Mouse (Mus musculus) cerebellum, adult 9-11 months (tissue): ENCODE data around the gene Cacnb3.
A peak's percentile ranks its signal among the peaks of the same experiment; 100 is the strongest.
"Not testable (repeated sequence)": the region's sequence is repeated elsewhere in the genome, so short reads cannot be mapped to it uniquely, and the experiment has no call there.

Source experiments
- DNase-seq: peaks from one replicate; pipeline ENCODE4 v3.0.0; 2022

Gene Cacnb3

DNA sequence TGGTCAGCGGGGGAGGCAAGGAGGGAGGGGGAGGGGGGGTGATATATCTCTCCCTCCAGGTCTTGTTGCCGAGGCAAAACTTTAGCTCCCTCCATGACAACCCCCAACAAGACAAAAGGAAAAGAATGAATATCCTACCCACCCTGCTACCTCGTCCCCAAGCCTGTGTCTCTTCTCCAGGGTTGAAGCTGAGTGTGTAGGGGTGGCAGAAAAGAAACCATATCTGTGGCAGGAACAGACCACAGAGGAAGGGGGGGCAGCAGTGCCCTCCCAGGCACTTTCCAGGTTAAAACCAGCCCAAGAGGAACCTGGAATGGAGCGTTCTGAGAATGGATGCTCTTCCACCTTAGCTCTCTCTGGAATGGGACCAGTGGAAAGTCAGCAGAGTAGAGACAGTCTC is at the start of gene Cacnb3:
Gene Cacnb3, plus strand, starts transcription at position 301 of the 400 bp plus-strand sequence.
- DNase-seq, result no peak

DNA sequence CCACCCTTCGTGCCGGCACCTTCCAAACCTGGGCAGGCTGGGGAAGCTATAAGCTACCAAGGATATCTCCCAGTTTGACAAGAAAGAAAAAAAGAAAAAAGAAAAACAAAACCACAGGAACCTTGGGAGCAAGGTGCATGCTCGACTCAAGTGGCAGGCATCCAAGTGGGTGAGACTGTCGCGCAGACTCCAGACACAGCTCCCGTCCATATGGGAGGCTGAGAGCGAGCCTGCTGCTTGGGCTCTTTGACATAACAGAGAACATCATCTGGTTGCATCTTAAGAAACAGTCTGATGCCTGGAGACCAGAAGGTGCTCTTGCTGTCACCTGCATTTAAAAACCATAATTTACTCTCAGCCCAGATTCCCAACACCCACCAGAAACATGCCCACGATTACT is 48.2 kb upstream of the Cacnb3 start:
- DNase-seq, result no peak

DNA sequence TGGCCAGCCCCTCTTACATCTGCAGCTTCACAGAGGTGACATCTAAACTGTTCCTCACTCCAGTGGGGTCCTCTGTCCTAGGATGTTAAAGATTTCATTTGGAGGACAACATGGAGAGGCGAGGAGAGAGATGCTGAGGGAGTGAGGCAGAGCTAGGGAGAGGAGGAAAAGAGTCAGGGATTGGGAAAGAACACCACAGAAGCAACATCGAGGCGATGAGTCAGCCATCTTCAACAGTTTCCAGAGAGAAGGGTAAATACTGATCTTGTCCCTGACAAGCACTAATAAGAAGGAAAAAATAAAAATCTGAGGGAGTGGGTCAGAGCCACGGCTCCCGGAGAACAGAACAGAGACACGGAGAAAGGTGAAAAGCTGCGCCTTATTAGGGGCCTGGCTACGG is 47.6 kb upstream of the Cacnb3 start:
- no peak for DNase-seq

DNA sequence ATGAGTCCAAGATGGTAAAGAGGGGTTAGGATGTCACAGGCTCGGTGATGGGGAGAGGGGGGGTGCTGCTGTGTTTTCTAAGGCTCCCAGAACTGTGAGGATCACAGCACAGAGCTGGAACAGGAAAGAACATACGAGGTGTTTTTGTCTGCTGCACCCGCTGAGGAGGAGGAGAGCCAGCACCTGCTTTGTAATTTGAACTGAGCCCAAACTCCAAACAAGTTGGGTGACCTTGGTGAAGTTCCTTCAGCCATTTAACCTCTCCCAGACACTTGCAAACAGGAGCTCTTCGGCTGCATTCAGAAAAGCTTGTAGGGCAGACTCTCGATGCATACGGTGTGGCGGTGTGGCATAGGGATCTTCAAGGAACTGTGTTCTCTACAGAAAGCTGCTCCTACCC is 45.2 kb upstream of the Cacnb3 start:
- DNase-seq, result no peak

DNA sequence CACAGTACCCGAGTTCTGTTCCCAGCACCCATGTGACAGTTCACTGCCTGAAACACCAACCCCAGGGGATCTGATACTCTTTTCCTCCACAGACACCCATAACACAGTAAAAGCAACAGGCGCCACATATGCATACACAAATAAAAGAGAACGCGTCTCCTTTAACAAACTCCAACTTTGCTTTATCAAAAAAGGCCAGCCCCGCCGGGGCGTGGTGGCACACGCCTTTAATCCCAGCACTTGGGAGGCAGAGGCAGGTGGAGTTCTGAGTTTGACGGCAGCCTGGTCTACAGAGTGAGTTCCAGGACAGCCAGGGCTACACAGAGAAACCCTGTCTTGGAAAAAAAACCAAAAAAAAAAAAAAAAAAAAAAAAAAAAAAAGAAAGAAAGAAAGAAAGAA is 44.5 kb upstream of the Cacnb3 start:
- DNase-seq, result not testable (repeated sequence)

DNA sequence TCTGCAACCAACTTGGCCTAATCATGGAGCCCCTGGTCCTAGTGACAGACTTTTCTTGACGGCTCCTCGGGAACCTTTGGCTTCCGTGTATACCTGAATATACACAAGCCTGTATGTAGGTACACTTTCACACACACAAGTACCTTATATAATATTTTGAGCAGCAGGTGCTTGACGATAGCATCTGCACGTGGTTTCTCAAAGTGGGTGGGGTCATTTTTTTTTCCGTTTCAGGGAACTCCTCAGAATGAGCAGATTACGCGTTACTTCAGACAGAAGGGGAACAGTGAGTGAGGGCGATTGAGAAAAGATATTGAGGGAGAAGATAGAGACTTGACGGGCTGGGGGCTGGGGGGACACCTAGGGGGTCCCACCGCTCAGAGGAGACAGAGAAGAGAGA is 42.9 kb upstream of the Cacnb3 start:
- DNase-seq, result no peak

DNA sequence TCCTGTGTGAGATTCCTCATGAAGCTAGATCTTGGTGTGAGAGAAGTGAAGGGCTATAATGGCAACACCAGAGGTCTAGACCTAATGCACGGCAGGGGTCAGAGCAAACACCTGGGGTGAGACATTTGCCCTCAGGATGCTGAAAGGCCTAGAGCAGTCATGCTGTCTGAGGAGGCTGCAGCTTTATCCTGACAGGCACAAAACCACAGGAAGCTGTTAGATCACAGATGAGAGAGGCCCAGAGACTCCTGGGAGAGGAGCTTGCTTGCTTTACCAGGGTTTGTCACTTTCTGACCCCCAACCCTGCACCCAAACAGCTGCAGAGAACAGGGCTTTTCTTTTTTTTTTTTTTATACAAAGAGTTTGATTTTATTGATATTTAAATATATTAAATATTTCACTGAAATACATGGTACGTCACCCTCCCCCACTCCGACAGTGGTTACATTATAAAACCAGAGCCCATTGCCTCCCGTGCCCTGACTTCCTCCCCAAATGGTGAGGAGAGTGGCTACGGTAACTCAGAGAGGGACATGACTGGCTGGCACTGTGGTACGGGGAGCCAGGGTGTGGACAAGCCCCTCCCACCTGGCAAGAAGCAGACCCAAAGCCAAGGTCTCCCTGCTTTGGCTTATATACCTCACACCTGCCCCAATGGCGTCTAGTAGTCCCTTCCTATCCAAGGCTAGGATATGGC is 40.9 kb upstream of the Cacnb3 start:
- DNase-seq, result no peak

DNA sequence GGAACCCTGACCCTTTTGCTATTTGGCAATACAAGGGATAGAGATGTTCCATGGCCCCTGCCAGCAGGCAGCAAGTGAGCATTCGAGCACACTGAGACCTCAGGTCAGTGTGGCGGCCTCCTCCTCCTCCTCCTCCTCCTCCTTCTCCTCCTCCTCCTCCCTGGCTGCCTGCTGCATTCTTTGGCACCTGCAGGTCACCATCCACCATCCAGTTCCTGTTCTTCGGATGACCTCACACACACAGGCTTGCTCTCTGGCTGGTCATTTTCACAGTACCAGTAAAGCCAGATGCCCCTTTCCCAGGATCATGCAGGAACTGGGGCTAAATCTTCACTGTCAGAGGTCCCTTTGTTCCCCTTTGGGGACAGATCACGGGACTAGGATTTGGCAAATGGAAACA is 39.2 kb upstream of the Cacnb3 start:
- DNase-seq, result no peak

DNA sequence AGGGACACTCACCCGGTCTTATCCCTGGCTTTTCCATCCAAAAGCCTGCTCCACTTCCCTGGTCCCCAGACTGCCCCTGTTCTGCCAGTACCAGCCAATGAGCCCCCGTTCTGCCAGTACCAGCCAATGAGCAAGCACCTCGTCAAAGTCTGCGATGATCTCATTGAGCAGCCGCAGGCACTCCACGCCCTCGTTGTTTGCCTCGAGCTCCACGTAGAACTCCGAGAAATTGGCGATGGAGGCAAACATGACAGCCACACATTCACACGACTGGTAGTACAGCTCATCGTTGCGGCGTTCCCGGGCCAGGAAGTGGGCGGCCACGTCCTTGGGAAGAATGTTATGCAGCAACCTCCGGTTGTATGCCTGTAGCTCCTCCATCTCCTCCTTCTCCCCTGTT is 36.4 kb upstream of the Cacnb3 start:
- no peak for DNase-seq

DNA sequence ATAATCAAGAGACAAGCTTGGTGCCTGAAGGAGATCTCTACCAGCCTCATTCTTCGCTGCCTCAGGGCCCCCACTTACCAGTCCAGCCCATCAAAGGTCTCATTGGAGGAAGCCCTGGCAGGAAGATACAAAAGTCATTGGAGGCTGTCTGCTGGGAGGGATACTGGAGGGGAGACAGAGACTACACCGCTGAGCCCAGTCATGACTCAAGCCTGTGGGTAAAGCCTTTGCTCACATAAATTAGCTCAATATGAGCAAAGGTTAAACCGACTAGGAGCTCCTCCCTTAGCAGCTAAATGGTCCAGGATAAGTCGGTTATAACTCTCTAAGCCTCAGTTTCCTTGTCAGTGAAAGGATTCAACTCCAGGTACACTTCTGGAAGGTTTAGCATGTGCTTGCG is 35.6 kb upstream of the Cacnb3 start:
- DNase-seq, result no peak

DNA sequence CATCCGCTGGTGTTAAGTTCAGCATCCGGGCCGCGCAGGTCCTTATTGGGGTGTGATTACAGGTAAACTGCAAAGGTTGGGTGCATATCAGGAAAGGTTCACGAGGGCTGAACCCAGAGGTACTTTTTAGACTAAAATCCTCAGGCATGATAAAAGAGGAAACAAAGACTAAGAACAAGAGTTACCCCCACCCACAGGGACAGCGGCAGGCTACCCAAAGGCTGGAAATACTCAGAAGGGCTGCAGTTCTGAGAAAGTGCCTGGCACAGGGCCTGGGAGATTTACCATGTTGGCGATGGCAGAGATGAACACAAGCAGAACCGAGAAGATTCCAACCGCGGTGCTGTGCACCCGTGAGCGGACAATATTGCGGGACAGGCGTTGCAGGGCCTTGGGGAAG is 34.0 kb upstream of the Cacnb3 start:
- no peak for DNase-seq

DNA sequence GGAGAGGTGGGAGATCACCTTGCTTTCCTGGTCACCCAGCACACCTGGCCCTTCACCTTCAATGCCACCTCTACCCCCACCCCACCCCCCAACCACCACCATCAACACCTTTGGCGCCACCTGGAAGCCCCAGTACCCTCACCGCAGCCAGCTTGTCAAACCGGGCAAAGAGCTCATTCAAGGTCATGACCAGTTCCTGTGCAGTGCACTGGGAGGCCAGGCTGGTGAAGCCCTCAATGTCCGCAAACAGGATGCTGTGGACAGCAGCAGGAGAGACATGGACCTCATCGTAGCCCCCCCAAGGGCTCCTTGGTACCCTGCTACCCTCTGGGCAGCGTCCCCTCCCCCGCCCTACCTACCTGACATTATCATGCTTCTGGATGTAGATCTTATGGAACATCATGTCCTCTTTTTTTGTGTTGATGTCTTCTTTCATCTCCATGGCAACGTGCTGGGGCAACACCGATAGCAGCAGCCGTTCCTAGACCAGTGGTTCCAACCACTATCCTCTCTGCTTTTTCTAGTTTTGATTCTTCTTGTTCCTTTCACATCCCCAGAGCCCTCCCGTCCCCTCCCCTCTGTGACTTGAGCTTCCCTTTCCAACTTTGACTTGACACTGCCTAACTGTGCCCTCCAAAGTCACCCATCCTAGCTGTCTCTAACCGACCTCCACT is 30.5 kb upstream of the Cacnb3 start:
- no peak for DNase-seq

DNA sequence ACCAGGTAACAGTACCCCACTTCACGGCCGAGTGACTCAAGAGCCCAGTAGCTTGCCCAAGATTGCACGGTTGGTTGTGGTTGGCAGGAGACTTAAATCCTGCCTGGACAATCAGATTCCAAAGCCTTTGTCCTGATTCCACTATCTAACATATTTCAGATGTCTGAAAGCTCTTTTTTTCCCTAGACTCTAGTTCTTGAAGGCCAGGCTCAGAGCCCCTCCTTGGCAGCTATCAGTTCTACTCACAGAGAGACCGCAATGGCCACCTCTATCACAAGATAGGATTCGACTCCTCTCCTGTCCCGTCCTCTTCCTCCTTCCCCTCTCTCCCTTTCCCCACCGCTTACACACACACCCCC is 28.8 kb upstream of the Cacnb3 start:
- DNase-seq, result no peak

DNA sequence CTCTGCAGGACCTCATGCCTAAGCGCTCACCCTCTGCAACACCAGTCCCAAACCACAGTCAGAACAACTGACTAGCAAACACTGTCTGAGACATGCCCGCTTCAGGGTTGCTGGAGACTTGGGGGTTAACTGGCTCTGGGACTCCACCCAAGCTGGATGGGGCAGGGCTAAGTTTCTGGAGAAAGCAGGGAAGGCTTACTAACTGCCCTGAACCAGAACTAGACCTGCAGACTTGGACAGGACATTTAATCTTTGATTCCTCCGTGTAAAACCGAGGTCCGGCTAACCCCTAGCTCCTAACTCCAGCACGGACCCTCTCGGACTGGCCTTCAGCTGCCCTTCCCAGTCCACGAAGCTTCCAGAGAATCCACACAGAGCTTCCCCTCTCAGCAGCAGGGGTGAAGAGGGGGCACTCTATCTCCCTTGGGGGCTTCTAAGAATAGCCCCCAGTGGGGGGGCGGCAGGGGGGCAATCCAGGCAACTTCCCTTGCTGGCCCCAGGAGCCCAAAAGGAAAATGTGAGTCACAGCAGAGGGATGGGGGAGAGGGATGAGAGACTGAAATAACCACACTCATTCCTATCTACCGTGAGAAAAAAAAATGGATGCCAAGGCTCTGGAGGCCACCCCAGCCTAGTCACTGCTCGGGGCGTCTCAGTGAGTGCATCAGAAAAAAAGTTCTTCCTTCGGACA is 28.3 kb upstream of the Cacnb3 start:
- no peak for DNase-seq

DNA sequence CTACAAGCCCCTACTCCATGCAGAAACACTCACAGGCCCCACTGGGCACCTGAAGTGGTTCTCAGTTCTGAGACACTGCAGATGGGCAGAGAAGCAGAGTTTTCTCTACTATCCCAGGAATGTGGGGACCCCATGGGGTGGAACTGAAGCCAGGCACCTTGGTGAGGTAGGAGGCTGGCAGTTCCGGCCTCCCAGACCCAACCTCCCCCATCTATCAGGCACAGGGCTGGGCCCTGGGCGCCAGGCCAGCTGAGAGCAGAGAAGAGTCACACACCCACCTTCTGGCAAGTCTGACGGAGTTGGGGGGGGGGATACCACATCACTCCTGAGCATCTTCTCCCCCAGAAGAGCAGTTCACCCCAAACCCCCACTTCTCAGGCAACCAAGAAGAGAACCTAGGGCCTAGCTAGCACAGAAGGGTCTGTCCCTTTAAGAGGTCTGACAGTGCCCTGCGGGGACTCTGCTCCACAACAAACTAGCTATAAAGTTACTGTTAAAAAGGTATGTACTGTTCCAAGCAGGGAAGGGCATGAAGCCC is 27.6 kb upstream of the Cacnb3 start:
- DNase-seq, result no peak

DNA sequence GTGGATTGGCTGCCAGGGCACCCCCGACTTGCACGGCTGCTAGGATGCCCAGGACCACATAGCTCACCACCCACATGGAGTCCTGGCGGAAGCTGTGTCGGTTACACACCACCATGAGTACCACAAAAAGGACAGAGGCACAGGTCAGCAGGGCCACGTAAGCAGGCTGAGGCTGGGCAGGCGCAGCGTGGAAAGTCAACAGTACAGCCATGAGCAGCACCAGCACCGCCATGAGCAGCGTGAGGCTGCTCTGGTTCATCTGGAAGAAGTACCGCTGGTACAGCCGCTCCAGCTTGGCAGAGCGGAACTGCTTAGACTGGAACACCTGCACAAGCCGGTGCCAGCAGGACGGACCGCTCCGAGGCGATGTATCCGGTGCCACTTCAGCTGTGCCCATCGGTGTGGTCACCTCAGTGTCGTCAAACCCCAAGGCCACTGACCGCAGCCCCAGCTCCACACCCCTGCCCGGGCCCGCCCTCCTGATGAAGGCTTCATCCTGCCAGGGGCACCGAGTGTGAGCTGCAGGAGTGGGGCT is 26.5 kb upstream of the Cacnb3 start:
- DNase-seq, result no peak

DNA sequence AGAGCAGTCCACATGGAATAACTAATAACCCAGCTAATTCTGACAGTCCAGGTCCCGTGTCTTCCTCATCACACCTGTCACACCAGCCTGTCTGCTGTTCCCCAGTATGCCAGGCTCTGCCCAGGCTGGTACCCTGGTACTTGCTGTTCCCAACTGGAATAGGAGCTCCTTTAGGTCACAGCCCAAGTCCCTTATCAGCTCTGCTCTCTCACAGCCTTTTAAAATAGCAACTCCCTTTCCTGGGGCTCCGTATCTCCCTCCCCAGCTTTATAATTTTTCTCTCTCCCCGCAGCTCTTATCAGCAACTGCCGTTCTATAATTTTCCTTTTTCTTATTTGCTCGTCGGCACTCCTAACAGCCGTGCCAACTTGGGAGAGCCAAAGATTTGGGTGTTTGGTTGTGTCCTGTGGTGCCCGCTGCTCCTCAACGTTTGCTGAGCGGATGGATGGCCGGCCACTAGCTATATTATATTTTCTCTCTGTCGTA is 24.5 kb upstream of the Cacnb3 start:
- no peak for DNase-seq

DNA sequence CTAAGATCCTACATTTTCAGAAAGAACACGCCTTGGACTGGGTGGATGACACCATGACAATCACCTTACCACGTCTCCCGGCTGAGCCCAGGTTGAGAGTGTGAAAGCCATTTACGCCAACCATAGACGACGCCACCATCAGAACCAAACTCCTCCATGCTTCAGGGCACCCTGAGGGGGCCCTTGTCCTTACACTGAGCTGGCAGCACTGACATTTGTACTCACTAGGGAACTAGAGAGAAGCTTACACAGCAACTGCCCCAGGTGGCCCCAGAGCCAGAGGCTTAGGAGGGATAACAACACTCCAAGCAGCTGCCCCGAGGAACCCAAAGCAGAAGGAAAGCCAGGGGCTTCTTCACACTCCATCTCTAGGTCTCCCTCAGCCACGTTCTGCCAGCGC is 23.9 kb upstream of the Cacnb3 start:
- DNase-seq, result no peak

DNA sequence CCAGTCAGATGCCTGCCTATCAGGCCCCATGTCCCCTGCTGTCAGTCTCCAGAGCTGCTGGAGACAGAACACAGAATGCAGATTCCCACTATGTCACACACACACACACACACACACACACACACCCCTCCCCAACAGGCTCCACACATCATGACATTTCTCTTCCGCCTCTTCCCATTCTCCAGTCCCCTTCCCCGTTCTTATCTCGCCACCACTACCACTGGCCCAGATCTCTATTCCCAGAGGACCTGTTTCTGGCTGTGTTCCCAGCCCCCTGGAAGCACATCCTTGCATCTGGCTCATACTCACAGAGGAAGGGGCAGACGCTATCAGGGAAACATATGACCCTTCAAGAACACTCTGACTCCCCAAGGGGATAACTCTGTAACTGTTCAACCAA is 23.1 kb upstream of the Cacnb3 start:
- no peak for DNase-seq

DNA sequence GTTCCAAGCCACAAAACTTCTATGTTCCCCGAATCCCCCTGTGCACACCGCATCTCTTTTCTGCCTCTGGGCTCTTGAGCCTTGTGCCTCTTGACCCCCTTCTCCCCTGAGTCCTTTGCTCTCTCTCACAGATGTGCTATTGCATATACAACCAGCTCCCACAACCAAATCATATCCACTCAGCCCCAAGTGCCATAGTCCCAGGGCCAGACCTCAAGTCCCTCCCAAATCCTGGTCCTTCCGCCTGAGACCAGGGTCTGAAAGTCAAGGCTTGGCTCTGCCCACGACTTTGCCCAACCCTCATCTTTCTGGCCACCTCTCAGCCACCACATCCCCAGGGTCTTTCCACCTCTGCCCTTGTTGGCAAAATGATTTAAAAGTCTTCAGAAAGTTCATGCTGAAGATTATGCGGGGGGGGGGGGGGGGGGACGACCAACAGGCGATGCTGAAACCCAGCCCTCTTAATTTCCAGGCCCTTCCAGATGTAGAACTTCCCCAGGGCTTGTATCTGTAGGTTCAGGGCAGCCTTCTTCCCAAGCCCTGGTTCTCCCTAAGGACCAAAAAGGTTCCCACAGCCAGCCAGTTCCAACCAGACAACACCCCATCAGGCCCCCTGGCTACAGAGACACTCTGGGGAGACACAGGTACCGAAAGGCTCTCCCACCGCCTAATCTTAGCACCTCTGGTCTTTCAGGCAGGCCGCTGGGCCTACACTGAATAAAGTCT is 22.4 kb upstream of the Cacnb3 start:
- DNase-seq, result no peak

DNA sequence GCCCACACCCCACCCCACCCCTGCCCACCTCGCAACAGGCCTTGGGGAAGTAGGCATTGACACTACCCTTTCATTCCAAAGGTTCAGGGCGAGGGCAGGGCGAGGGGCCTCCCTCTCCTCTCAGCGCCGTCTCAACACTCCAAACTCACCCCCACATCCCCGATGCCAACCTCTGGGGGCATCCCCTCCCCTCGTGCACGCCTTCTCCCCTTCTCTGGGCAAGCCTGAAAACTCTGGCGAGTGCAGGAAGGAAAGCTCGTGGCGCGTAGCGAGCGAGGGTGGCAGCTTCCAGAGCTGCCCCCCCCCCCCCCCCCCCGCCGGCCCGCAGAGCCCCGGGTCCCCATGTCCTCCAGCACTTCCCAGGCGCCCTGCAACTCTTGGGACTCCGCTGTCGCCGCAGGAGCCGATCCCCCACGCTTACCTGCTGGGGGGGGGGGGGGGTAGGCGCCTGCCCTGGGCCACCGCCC is 21.8 kb upstream of the Cacnb3 start:
- peak; percentile 44 for DNase-seq

DNA sequence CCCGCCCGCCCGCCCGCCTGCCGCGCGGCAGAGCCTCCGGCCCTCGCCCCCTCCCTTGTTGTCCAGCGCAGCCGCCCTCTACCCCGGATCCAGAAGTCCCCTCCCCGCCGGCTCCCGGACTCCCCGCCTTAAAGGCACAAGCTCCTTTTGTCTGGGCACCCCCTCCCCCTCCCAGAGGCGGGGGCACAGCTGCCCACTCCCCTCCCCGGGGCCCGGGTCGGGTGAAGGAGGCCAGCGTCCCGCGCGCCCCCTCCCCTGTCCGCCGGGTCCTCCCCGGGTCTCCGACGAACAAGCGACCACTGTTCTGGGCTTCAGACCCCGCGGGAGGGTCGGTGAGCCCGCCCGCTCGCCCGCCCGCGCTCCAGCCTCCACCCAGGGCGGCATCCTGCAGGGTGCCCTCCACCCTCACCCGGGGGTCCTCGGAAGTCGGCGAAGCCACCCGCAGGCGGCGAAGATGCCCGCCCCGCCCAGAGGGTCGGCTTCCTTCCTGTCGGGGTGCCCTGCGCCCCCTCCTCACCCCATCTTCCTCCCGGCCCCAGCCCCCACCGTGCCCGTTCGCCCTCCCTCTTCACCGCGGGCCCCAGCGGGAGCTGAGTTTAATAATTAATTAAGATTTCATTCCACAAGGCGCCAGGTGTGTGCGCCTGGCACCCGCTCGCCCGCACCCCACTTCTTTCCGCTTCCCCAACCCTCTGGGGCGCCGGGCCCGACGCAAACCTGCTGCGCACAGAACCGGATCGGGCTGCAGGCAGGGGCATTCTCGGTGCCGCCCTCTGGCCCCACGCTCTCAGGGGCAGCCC is 21.1 kb upstream of the Cacnb3 start, which contains the start of gene Adcy6:
Gene Adcy6, minus strand, starts transcription at position 746 of the 800 bp plus-strand sequence.
- peak; percentile 81 for DNase-seq
